Mouse (Mus musculus): ENCODE measurements around the gene Cdkn1c.

The Cdkn1c gene

GRCm38 (mm10) chr7:143433331-143433730, 27.5 kb downstream of the Cdkn1c start:
- DNase-seq, result no peak

GRCm38 (mm10) chr7:143432631-143433030, 28.2 kb downstream of the Cdkn1c start:
- no peak for DNase-seq

GRCm38 (mm10) chr7:143428814-143429499, 31.9 kb downstream of the Cdkn1c start:
- no peak for DNase-seq

GRCm38 (mm10) chr7:143428142-143428813, 32.6 kb downstream of the Cdkn1c start:
- DNase-seq, result no peak

GRCm38 (mm10) chr7:143419585-143420160, 41.2 kb downstream of the Cdkn1c start:
- peak; percentile 9 for DNase-seq

- no peak for DNase-seq
Measured at GRCm38 (mm10) chr7:143417875-143418274, 43.0 kb downstream of the Cdkn1c start.

GRCm38 (mm10) chr7:143416406-143416805, 44.4 kb downstream of the Cdkn1c start:
- no peak for DNase-seq

GRCm38 (mm10) chr7:143415070-143415469, 45.8 kb downstream of the Cdkn1c start:
- DNase-seq, result no peak

GRCm38 (mm10) chr7:143412606-143413005, 48.2 kb downstream of the Cdkn1c start:
- DNase-seq, result peak; percentile 13

GRCm38 (mm10) chr7:143408615-143409021, 52.2 kb downstream of the Cdkn1c start:
- peak; percentile 17 for DNase-seq

All from kidney, postnatal 14 days (tissue).